Mouse (Mus musculus): ENCODE measurements around the gene Wdfy3.
A peak's percentile ranks its signal among the peaks of the same experiment; 100 is the strongest.

GRCm38 (mm10) chr5:101893820-101894515 lies 175.8 kb downstream of the Wdfy3 start:
- TF ChIP-seq EP300 (IDR thresholded peaks at IDR 0.05; ENCODE audit: low read depth): no peak
- peak; percentile 69 for TF ChIP-seq CTCF (IDR thresholded peaks at IDR 0.05; ENCODE audit: low read depth)

Measured in heart, postnatal 0 days (tissue).